Mouse (Mus musculus) lung, embryonic 16.5 days (tissue): Measurements from ENCODE around the gene Dnajb12. TPM values are rescaled to one million over a fixed set of nuclear protein-coding genes. Genes with fewer than 3 reads are reported as not detected.
A peak's percentile ranks its signal among the peaks of the same experiment; 100 is the strongest.

Experiments
- ATAC-seq: fragments of 200-750 bp; cut with Nextera tagmentation; 2 replicates; pipeline ENCODE4 v1.8.0; 2017; ENCODE audit warnings: low read depth, mild to moderate bottlenecking, moderate library complexity
- H3K27ac ChIP-seq: fragments of 300-500 bp; sonication (generic); 2 replicates; pipeline ENCODE4 v1.5.1; 2014; ENCODE audit warnings: mild to moderate bottlenecking, control low read depth, low read length
- H3K27me3 ChIP-seq: fragments of 300-500 bp; sonication (generic); 2 replicates; pipeline ENCODE4 v1.6.1; 2014; ENCODE audit warnings: low read depth, low read length, mixed read lengths; ENCODE audit not compliant: control insufficient read depth, insufficient read depth
- H3K36me3 ChIP-seq: fragments of 300-500 bp; sonication (generic); 2 replicates; pipeline ENCODE4 v1.6.1; 2014; ENCODE audit warnings: low read length; ENCODE audit not compliant: control insufficient read depth, insufficient read depth
- H3K4me1 ChIP-seq: fragments of 300-500 bp; sonication (generic); replicated peaks from 2 replicates; pipeline ENCODE4 v1.6.1; 2014; ENCODE audit warnings: low read length, mixed read lengths; ENCODE audit not compliant: control insufficient read depth, insufficient read depth
- H3K4me2 ChIP-seq: fragments of 300-500 bp; sonication (generic); 2 replicates; pipeline ENCODE4 v1.6.1; 2014; ENCODE audit warnings: low read depth, low read length, control low read depth
- H3K4me3 ChIP-seq: fragments of 300-500 bp; sonication (generic); 2 replicates; pipeline ENCODE4 v1.5.1; 2014; ENCODE audit warnings: mild to moderate bottlenecking, low read length, control low read depth
- H3K9ac ChIP-seq: fragments of 300-500 bp; sonication (generic); 2 replicates; pipeline ENCODE4 v1.6.1; 2014; ENCODE audit warnings: low read length, control low read depth
- H3K9me3 ChIP-seq: fragments of 300-500 bp; sonication (generic); 2 replicates; pipeline ENCODE4 v1.6.1; 2016; ENCODE audit warnings: low read length; ENCODE audit not compliant: control insufficient read depth
- WGBS: fragments of 180-500 bp; shearing (Covaris S2); extraction: QIAGEN DNeasy Blood & Tissue Kit; methylation state at CpG from one replicate; pipeline ENCODE4 v1.1.7; 2014; 5-methylcytosine and 5-hydroxymethylcytosine counted together
- polyA plus RNA-seq: library from polyadenylated mRNA; unstranded; fragments of >200 nt; fragmentation: Nextera tagmentation; extraction: Ambion mirVana; gene quantifications from 2 replicates; pipeline ENCODE4 v1.2.1, GENCODE M21; 2015

Dnajb12 gene
- polyA plus RNA-seq, 1 experiment from 2014 or later = 27.1 TPM

- Histone ChIP-seq H3K9me3 (no peaks in the 10 kb centered on the region), H3K4me1 (no peaks in the 10 kb centered on the region), H3K36me3 (no peaks in the 10 kb centered on the region), H3K27ac (no peak overlapping the region), H3K4me3 (no peak overlapping the region), H3K9ac (no peak overlapping the region), H3K4me2 (no peak overlapping the region), H3K27me3 (no peaks in the 10 kb centered on the region)
- 44% methylated on average over 8 of the region's 8 CpGs for WGBS
- ATAC-seq = peak; percentile 29; the same call in 1 of the 2 replicates
Observed at GRCm38 (mm10) chr10:59936058-59936856, 56.9 kb downstream of the Dnajb12 start.

GRCm38 (mm10) chr10:59938662-59939061, 59.3 kb downstream of the Dnajb12 start:
- 81% methylated on average over 5 of the region's 5 CpGs for WGBS
- H3K36me3 ChIP-seq = no peaks in the 10 kb centered on the region
- H3K4me2 ChIP-seq = no peak overlapping the region
- no peak for ATAC-seq
- H3K9ac ChIP-seq = no peak overlapping the region
- H3K9me3 ChIP-seq = no peaks in the 10 kb centered on the region
- no peaks in the 10 kb centered on the region for H3K27me3 ChIP-seq
- H3K4me3 ChIP-seq = no peak overlapping the region
- peaks cover 18% of the 10 kb centered on the region for H3K4me1 ChIP-seq
- H3K27ac ChIP-seq = no peak overlapping the region

DNA sequence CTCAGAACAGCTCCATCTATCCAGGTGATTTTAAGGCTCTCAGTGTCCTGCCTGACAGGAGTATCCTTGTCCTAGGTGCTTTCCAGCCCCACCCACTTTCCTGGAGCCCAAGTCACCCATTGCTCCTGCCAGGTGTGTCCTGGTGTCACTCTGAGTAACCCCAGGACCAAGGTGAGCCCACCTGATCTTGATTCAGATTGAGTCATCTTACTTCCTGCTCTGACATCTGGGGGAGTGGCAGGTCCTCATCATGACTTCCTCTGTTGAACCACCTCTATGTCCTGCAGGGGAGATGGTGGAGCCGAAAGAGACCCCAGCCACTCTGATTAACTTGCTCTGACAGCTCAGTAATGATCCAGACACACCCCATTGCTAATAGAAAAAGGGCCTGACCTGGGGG, 59.7 kb downstream of the Dnajb12 start:
- H3K4me2 ChIP-seq = no peak overlapping the region
- H3K9me3 ChIP-seq = no peaks in the 10 kb centered on the region
- whole genome bisulfite sequencing = 65% methylated on average over 1 of the region's 1 CpGs
- no peak overlapping the region for H3K27ac ChIP-seq
- H3K27me3 ChIP-seq = no peaks in the 10 kb centered on the region
- H3K9ac ChIP-seq = no peak overlapping the region
- ATAC-seq = no peak
- no peaks in the 10 kb centered on the region for H3K36me3 ChIP-seq
- H3K4me1 ChIP-seq = peaks cover 18% of the 10 kb centered on the region
- H3K4me3 ChIP-seq = no peak overlapping the region

- Histone ChIP-seq H3K27me3 (no peaks in the 10 kb centered on the region), H3K9ac (peak overlapping the region; percentile 45), H3K9me3 (no peaks in the 10 kb centered on the region), H3K4me2 (peak overlapping the region; percentile 63), H3K27ac (peak overlapping the region; percentile 79), H3K36me3 (no peaks in the 10 kb centered on the region), H3K4me1 (peaks cover 20% of the 10 kb centered on the region), H3K4me3 (peak overlapping the region; percentile 32)
- ATAC-seq = no peak
- 34% methylated on average over 21 of the region's 21 CpGs for WGBS
Observed at GRCm38 (mm10) chr10:59942281-59942846, 63.0 kb downstream of the Dnajb12 start.

DNA sequence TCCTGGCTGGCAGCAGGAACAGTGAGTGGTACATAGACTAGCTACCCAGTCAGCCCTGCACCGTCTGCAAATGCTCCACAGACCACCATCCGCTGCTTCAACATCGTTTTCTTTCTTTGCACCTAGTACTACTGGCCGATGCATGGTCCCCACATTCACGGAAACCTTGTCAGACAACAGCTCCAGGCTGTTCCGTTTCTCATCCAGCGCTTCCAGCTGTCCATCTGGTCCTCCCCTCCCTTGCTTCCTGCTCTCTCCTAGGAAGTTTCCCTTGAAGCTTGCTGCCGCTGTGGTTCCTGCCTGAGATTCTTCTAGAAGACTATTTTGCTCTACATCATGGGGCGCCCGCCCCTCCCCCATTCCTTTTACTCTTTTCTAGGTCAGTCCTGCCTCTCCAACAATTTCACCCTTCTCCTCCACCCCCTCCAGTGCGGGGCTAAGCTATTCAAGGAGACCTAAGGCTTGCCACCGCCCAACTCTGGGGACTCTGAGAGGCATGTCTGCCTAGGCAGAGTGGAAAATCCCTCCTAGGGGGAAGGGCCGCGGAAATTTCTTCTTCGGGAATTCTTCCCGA, 63.6 kb downstream of the Dnajb12 start:
- Histone ChIP-seq H3K4me1 (peaks cover 24% of the 10 kb centered on the region), H3K9ac (peak overlapping the region; percentile 45), H3K9me3 (no peaks in the 10 kb centered on the region), H3K27me3 (no peaks in the 10 kb centered on the region), H3K27ac (peak overlapping the region; percentile 79), H3K4me3 (peak overlapping the region; percentile 32), H3K4me2 (peak overlapping the region; percentile 63), H3K36me3 (no peaks in the 10 kb centered on the region)
- 1% methylated on average over 16 of the region's 16 CpGs for WGBS
- ATAC-seq = peak; percentile 81

DNA sequence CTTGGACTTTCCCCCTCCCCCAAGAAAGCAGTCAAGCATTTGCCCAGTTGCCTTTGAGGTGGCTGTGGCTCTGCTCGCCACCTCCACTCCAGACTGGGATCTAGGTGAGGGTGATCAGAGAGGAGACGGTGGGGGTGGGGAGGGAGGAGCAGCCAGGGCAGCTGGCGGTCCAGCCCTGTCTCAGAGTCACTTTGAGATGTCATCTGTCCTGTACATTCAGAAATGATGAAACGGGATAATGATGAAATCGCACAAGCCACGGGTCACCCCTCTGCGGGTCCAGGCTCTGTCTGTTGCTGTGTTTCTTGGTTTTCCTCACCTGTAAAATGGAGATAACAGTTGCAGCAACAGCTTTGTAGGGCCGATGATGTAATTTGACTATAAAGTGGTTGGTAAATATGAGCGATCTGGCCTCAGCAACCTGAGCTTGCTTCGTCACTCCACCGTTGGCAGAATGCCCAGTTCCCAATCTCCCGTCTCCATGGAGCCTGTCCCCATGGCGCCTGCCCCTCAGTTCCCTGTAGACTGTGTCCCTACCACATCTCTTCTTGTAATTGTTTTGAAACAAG, 64.1 kb downstream of the Dnajb12 start:
- Histone ChIP-seq H3K4me1 (peaks cover 26% of the 10 kb centered on the region), H3K4me3 (peak overlapping the region; percentile 32), H3K4me2 (peak overlapping the region; percentile 63), H3K27me3 (no peaks in the 10 kb centered on the region), H3K9me3 (no peaks in the 10 kb centered on the region), H3K9ac (peak overlapping the region; percentile 45), H3K36me3 (no peaks in the 10 kb centered on the region), H3K27ac (peak overlapping the region; percentile 79)
- WGBS = 9% methylated on average over 13 of the region's 13 CpGs
- ATAC-seq = peak; percentile 91

DNA sequence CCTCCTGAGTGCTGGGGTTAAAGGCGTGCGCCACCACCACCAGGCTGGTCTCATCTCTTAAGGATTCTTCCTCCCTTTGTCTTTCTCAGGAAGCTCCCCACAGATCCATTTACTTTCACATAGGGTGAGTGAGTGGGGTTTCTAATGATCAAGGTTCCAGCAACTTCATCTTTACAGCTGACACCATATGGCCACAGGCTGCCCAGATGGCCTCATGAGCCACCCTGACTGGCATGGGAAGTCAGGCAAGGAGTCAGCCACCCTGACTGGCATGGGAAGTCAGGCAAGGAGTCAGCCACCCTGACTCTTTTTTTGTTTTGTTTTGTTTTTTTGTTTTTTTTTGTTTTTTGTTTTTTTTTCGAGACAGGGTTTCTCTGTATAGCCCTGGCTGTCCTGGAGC, 66.1 kb downstream of the Dnajb12 start:
- Histone ChIP-seq H3K27me3 (no peaks in the 10 kb centered on the region), H3K36me3 (no peaks in the 10 kb centered on the region), H3K4me1 (peaks cover 43% of the 10 kb centered on the region), H3K27ac (no peak overlapping the region), H3K4me3 (no peak overlapping the region), H3K9ac (no peak overlapping the region), H3K4me2 (no peak overlapping the region), H3K9me3 (no peaks in the 10 kb centered on the region)
- no peak for ATAC-seq
- 70% methylated on average over 3 of the region's 3 CpGs for WGBS

- Histone ChIP-seq H3K36me3 (no peaks in the 10 kb centered on the region), H3K4me3 (no peak overlapping the region), H3K4me2 (no peak overlapping the region), H3K9me3 (no peaks in the 10 kb centered on the region), H3K9ac (no peak overlapping the region), H3K27ac (no peak overlapping the region), H3K4me1 (peaks cover 47% of the 10 kb centered on the region), H3K27me3 (no peaks in the 10 kb centered on the region)
- WGBS = 82% methylated on average over 5 of the region's 5 CpGs
- no peak for ATAC-seq
Observed at GRCm38 (mm10) chr10:59946362-59946761, 67.0 kb downstream of the Dnajb12 start.
